Mouse (Mus musculus): ENCODE results near the gene Bnc1. TPM values are rescaled to one million over a fixed set of nuclear protein-coding genes. Genes with fewer than 3 reads are reported as not detected.

The Bnc1 gene
- polyA plus RNA-seq, 1 experiment from 2014 or later, result 1.1 TPM

DNA sequence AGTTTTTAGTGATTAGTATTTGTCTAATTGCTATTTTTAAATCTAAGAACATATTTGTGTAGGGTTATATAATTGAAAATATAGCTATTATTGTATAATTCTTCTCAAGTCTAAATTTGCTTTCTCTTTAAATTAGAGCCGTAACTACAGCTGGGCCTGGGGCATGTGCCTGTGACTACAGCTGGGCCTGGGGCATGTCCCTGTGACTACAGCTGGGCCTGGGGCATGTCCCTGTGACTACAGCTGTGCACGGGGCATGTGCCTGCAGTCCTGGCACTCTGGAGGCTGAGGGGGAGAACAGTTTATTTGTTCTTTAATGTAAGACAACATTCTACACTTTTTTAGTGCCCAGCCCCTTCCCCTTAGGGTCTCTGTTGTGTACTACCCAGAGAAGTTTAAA lies 12.1 kb upstream of the Bnc1 start:
- Histone ChIP-seq H3K27me3 (peaks cover 7% of the 10 kb centered on the region; the same call in 1 of the 2 replicates), H3K9ac (no peak overlapping the region), H3K4me2 (replicated peaks) (no peak overlapping the region), H3K36me3 (no peaks in the 10 kb centered on the region), H3K4me3 (no peak overlapping the region), H3K27ac (no peak overlapping the region), H3K9me3 (replicated peaks) (no peaks in the 10 kb centered on the region), H3K4me1 (no peaks in the 10 kb centered on the region)
- no peak for ATAC-seq (ENCODE audit: low FRiP score)
- WGBS, result 67% methylated on average over 2 of the region's 2 CpGs

DNA sequence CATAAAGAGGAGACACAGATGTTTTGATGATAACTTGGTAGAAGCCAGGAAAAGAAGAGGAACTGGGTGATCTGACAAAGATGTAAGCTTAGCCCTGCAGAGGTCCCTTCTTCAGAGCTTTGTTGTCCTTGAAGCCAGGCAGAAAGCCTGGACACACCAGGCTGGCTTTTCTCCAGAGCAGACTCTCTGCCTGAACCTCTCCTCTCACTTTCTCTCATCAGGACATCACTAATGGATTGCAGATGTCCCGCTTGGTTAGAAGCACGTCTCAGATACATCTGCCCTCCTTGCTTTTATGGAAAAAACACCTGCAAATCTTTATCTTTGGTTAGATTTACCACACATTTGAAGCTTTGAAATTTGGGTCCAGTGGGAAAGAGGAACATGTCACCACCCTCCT lies 7.7 kb upstream of the Bnc1 start:
- Histone ChIP-seq H3K9ac (no peak overlapping the region), H3K4me2 (replicated peaks) (no peak overlapping the region), H3K27me3 (peaks cover 27% of the 10 kb centered on the region), H3K9me3 (replicated peaks) (no peaks in the 10 kb centered on the region), H3K36me3 (no peaks in the 10 kb centered on the region), H3K27ac (no peak overlapping the region), H3K4me1 (0 out of 2 replicates have a peak, but pooled peaks cover 3% of the 10 kb centered on the region), H3K4me3 (no peak overlapping the region)
- WGBS, result 61% methylated on average over 2 of the region's 2 CpGs
- ATAC-seq (ENCODE audit: low FRiP score), result no peak

GRCm38 (mm10) chr7:81999372-81999771 lies 7.3 kb upstream of the Bnc1 start:
- H3K36me3 ChIP-seq, result no peaks in the 10 kb centered on the region
- H3K9ac ChIP-seq, result no peak overlapping the region
- H3K27me3 ChIP-seq, result peaks cover 31% of the 10 kb centered on the region
- WGBS, result 64% methylated on average over 7 of the region's 7 CpGs
- ATAC-seq (ENCODE audit: low FRiP score), result no peak
- H3K27ac ChIP-seq, result no peak overlapping the region
- H3K4me1 ChIP-seq, result 0 out of 2 replicates have a peak, but pooled peaks cover 3% of the 10 kb centered on the region
- H3K4me2 ChIP-seq (replicated peaks), result no peak overlapping the region
- H3K4me3 ChIP-seq, result no peak overlapping the region
- H3K9me3 ChIP-seq (replicated peaks), result no peaks in the 10 kb centered on the region

- ATAC-seq (ENCODE audit: low FRiP score), result no peak
- no peak overlapping the region for H3K27ac ChIP-seq
- peaks cover 21% of the 10 kb centered on the region for H3K4me1 ChIP-seq
- H3K9ac ChIP-seq, result no peak overlapping the region
- H3K4me2 ChIP-seq (replicated peaks), result no peak overlapping the region
- peaks cover 60% of the 10 kb centered on the region for H3K27me3 ChIP-seq
- no peaks in the 10 kb centered on the region for H3K9me3 ChIP-seq (replicated peaks)
- no peak overlapping the region for H3K4me3 ChIP-seq
- WGBS, result 24% methylated on average over 9 of the region's 9 CpGs
- no peaks in the 10 kb centered on the region for H3K36me3 ChIP-seq
Observed at GRCm38 (mm10) chr7:81995975-81996374, 3.9 kb upstream of the Bnc1 start.

- Histone ChIP-seq H3K4me3 (no peak overlapping the region), H3K27ac (no peak overlapping the region), H3K36me3 (no peaks in the 10 kb centered on the region), H3K4me2 (replicated peaks) (no peak overlapping the region), H3K27me3 (peaks cover 63% of the 10 kb centered on the region), H3K4me1 (peaks cover 22% of the 10 kb centered on the region), H3K9ac (no peak overlapping the region), H3K9me3 (replicated peaks) (no peaks in the 10 kb centered on the region)
- no peak for ATAC-seq (ENCODE audit: low FRiP score)
- WGBS, result 85% methylated on average over 6 of the region's 6 CpGs
Observed at GRCm38 (mm10) chr7:81995126-81995525, 3.0 kb upstream of the Bnc1 start.

DNA sequence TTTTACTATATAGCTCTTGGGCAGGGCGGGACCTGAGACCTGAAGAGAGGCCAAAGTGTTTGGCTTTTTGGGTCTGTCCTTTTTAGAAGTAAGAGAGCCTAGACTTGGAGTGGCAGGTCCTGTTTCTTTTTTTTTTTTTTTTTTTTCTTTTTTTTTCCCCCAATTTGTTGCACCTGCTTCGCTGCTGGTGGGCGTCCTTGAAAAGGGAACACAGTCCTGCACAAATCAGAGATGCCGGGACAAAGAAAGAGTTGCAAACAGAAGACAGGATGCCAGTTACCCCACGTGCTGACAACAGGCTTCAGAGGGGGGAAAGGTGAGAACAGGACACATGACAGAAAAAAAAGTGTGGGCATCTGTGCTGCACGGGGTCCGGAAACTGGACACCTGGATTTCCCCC lies 1.0 kb upstream of the Bnc1 start:
- Histone ChIP-seq H3K4me1 (peaks cover 22% of the 10 kb centered on the region), H3K4me3 (no peak overlapping the region), H3K4me2 (replicated peaks) (no peak overlapping the region), H3K9ac (no peak overlapping the region), H3K9me3 (replicated peaks) (no peaks in the 10 kb centered on the region), H3K36me3 (no peaks in the 10 kb centered on the region), H3K27me3 (peaks cover 80% of the 10 kb centered on the region), H3K27ac (no peak overlapping the region)
- 30% methylated on average over 7 of the region's 7 CpGs for WGBS
- no peak for ATAC-seq (ENCODE audit: low FRiP score)

DNA sequence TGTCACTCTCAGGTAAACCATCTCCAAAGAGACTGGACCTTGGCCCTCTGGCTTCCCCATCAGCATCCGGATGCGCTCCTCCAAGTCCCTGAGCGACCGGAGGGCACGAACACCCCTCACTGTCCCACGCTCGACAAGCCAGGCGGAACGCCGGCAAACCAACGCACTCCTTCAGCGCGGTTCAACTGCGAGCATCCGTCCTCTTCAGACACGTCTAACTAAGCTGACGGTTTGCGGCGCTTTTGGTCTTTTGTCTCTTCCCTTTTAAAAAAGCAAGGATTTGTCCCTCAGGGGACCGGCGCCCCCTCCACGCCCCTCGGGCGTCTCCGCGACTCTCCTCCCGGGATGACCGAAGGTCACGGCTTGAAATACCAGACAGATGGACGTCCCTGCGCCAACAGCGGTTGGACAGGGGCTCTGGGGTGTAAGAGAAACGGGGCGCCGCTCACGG lies 456 bp downstream of the Bnc1 start:
- under 1% methylated on average over 36 of the region's 36 CpGs for WGBS
- Histone ChIP-seq H3K4me3 (peak overlapping the region; percentile 61), H3K27ac (no peak overlapping the region), H3K4me2 (replicated peaks) (peak overlapping the region; percentile 99), H3K36me3 (no peaks in the 10 kb centered on the region), H3K27me3 (peaks cover 83% of the 10 kb centered on the region), H3K9me3 (replicated peaks) (no peaks in the 10 kb centered on the region), H3K9ac (peak overlapping the region; percentile 59), H3K4me1 (peaks cover 22% of the 10 kb centered on the region)
- ATAC-seq (ENCODE audit: low FRiP score), result 0 out of 2 replicates have a peak, but pooled peaks have one; percentile 11

DNA sequence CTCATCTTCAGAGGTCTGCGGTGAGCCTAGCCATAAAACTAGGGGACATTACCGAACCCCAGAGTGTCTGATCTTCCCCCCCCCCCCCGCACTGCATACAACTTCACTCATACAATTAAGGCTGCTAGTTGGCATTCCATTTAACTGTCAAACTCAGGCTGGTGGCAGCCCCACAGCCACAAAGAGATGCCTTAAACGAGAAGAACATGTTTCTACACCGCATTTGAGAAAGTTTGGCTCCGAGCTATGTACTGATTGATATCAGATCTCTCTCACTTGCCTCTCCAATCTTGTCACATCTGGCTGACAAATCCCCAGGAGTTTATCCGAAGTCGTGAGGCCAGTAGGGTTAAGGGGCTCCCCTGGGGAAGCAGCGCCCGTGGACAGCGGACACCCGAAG lies 976 bp downstream of the Bnc1 start:
- H3K4me2 ChIP-seq (replicated peaks), result peak overlapping the region; percentile 99
- H3K27me3 ChIP-seq, result peaks cover 78% of the 10 kb centered on the region
- H3K9ac ChIP-seq, result peak overlapping the region; percentile 59; the same call in 1 of the 2 replicates
- no peaks in the 10 kb centered on the region for H3K36me3 ChIP-seq
- H3K4me1 ChIP-seq, result peaks cover 22% of the 10 kb centered on the region
- no peak overlapping the region for H3K27ac ChIP-seq
- 8% methylated on average over 12 of the region's 12 CpGs for WGBS
- H3K9me3 ChIP-seq (replicated peaks), result no peaks in the 10 kb centered on the region
- H3K4me3 ChIP-seq, result peak overlapping the region; percentile 61
- no peak for ATAC-seq (ENCODE audit: low FRiP score)

- peaks cover 8% of the 10 kb centered on the region for H3K27me3 ChIP-seq
- H3K36me3 ChIP-seq, result no peaks in the 10 kb centered on the region
- H3K4me2 ChIP-seq (replicated peaks), result no peak overlapping the region
- WGBS, result 84% methylated on average over 6 of the region's 6 CpGs
- no peak for ATAC-seq (ENCODE audit: low FRiP score)
- no peak overlapping the region for H3K27ac ChIP-seq
- H3K4me3 ChIP-seq, result no peak overlapping the region
- no peak overlapping the region for H3K9ac ChIP-seq
- no peaks in the 10 kb centered on the region for H3K9me3 ChIP-seq (replicated peaks)
- no peaks in the 10 kb centered on the region for H3K4me1 ChIP-seq
Observed at GRCm38 (mm10) chr7:81983651-81984050, 8.4 kb downstream of the Bnc1 start.

- Histone ChIP-seq H3K9me3 (replicated peaks) (no peaks in the 10 kb centered on the region), H3K9ac (no peak overlapping the region), H3K4me1 (no peaks in the 10 kb centered on the region), H3K4me2 (replicated peaks) (no peak overlapping the region), H3K4me3 (no peak overlapping the region), H3K27me3 (no peaks in the 10 kb centered on the region), H3K36me3 (no peaks in the 10 kb centered on the region), H3K27ac (no peak overlapping the region)
- ATAC-seq (ENCODE audit: low FRiP score), result no peak
- WGBS, result 79% methylated on average over 8 of the region's 8 CpGs
Observed at GRCm38 (mm10) chr7:81978304-81978703, 13.8 kb downstream of the Bnc1 start.

DNA sequence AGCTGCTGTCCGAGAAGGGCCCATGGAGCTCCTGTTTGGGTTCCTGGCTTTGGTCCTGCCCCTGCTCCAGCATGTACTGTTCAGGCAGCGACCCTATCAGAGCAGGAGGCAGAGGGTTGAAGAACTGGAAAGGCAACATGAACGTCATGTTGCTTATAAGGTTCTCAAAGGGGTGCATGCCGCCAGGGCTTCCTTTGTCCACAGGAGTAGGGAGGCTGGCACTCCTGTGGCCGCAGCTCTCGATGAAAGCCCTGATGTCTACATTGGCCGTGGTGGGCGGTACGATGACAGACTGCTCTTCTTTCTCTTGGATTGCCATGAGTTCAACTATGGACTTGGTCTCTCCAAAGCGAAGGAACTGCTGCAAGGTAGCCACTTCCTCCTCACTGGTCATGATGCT lies 17.5 kb downstream of the Bnc1 start:
- Histone ChIP-seq H3K4me3 (no peak overlapping the region), H3K9ac (no peak overlapping the region), H3K9me3 (replicated peaks) (no peaks in the 10 kb centered on the region), H3K4me1 (no peaks in the 10 kb centered on the region), H3K27me3 (no peaks in the 10 kb centered on the region), H3K4me2 (replicated peaks) (no peak overlapping the region), H3K36me3 (no peaks in the 10 kb centered on the region), H3K27ac (no peak overlapping the region)
- 89% methylated on average over 10 of the region's 10 CpGs for WGBS
- ATAC-seq (ENCODE audit: low FRiP score), result no peak

DNA sequence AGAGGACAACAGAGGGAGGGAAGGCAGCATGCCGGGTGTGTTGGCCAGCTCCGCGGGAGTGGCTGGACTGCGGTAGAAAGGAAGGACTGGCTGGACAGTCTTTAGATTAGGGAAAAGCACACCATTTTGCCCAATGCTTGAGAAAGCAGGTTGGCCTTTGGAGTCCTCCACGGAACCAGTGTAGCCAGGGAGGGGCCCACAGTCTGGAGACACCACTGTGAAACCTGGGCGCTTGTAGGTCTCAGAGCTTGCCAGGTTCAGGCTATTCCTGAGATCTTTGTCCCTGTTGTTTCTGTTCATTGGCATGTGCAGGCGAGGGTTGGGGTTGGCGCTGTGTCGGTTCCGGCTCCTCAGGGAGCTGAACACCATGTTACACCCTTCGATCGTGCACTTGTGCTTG lies 18.2 kb downstream of the Bnc1 start:
- Histone ChIP-seq H3K4me3 (no peak overlapping the region), H3K36me3 (no peaks in the 10 kb centered on the region), H3K4me1 (no peaks in the 10 kb centered on the region), H3K4me2 (replicated peaks) (no peak overlapping the region), H3K9me3 (replicated peaks) (no peaks in the 10 kb centered on the region), H3K27me3 (no peaks in the 10 kb centered on the region), H3K27ac (no peak overlapping the region), H3K9ac (no peak overlapping the region)
- ATAC-seq (ENCODE audit: low FRiP score), result no peak
- WGBS, result 94% methylated on average over 12 of the region's 12 CpGs

DNA sequence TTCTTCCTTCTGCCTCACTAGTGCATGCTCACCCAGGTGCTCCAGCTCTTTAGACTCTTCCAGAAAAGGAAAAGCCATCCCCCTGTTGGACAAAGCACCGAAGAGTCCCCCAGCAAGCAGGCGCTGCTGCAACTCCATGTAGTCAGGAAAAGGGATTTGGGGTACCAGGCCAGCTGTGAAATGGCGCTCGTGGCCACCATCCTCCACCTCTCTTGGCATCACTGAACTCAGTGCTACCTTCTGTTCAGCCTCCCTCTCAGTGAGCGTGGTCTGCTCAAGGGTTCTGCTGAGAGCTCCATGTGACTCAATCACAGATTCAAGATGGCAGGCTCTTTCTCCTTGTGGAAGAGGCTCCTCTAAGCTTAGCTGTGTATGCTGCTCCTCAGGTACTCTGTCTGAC lies 18.8 kb downstream of the Bnc1 start:
- 98% methylated on average over 5 of the region's 5 CpGs for WGBS
- Histone ChIP-seq H3K4me3 (no peak overlapping the region), H3K9ac (no peak overlapping the region), H3K36me3 (no peaks in the 10 kb centered on the region), H3K9me3 (replicated peaks) (no peaks in the 10 kb centered on the region), H3K4me1 (no peaks in the 10 kb centered on the region), H3K27ac (no peak overlapping the region), H3K27me3 (no peaks in the 10 kb centered on the region), H3K4me2 (replicated peaks) (no peak overlapping the region)
- ATAC-seq (ENCODE audit: low FRiP score), result no peak
